Mouse (Mus musculus) gastrocnemius, postnatal 4 days (tissue): ENCODE results near the gene Hnrnpr. TPM values are rescaled to one million over a fixed set of nuclear protein-coding genes. Genes with fewer than 3 reads are reported as not detected.

Experiments used
- DNase-seq, 2 experiments: peaks; one replicate each; pipeline ENCODE4 v3.0.0; 2021 to 2022; ENCODE audit warnings: low spot score in 2 of 2, mixed read lengths in 2 of 2
- long read RNA-seq, 2 experiments: library from polyadenylated mRNA; stranded (forward); transcript quantifications; one replicate each; pipeline ENCODE4 v2.0.0; 2021
- total RNA-seq, 2 experiments: library from RNA; stranded (reverse); gene quantifications; 2 replicates each; pipeline ENCODE4 v1.2.3; 2021

Hnrnpr gene
- 10 to 100 TPM; 78.7 to 79.0 TPM for total RNA-seq
- long read RNA-seq, experiment 1, full-length matches to known transcripts = 132 of 149 reads
- long read RNA-seq, experiment 1, partial matches to known transcripts = 6 of 149 reads
- long read RNA-seq, experiment 1, other reads (novel, unspliced or antisense) = 11 of 149 reads
- long read RNA-seq, experiment 2, full-length matches to known transcripts = 132 of 153 reads
- long read RNA-seq, experiment 2, partial matches to known transcripts = 5 of 153 reads
- long read RNA-seq, experiment 2, other reads (novel, unspliced or antisense) = 16 of 153 reads

GRCm38 (mm10) chr4:136310229-136311041 lies at the start of gene Hnrnpr:
Gene Hnrnpr (plus strand): TSS chr4:136310942.
- peak; percentile 99 for DNase-seq

- DNase-seq = no peak
Measured at GRCm38 (mm10) chr4:136261912-136262311, 48.8 kb upstream of the Hnrnpr start.

- DNase-seq = no peak
Measured at GRCm38 (mm10) chr4:136263555-136263954, 47.2 kb upstream of the Hnrnpr start.

- DNase-seq = no peak
Measured at GRCm38 (mm10) chr4:136266716-136267343, 43.9 kb upstream of the Hnrnpr start.

GRCm38 (mm10) chr4:136268912-136269311 lies 41.8 kb upstream of the Hnrnpr start:
- DNase-seq = no peak

- DNase-seq = no peak
Measured at GRCm38 (mm10) chr4:136270648-136271047, 40.1 kb upstream of the Hnrnpr start.

GRCm38 (mm10) chr4:136281097-136281496 lies 29.6 kb upstream of the Hnrnpr start:
- no peak for DNase-seq

- DNase-seq = no peak
Measured at GRCm38 (mm10) chr4:136281611-136282010, 29.1 kb upstream of the Hnrnpr start.

- no peak for DNase-seq
Measured at GRCm38 (mm10) chr4:136282621-136283480, 27.9 kb upstream of the Hnrnpr start.

GRCm38 (mm10) chr4:136283783-136284182 lies 27.0 kb upstream of the Hnrnpr start:
- no peak for DNase-seq

GRCm38 (mm10) chr4:136284455-136284854 lies 26.3 kb upstream of the Hnrnpr start, which contains the start of gene Zfp46:
Gene Zfp46 (plus strand): TSS chr4:136284683.
- peak; percentile 82 to 91 for DNase-seq

GRCm38 (mm10) chr4:136284891-136285290 lies 25.9 kb upstream of the Hnrnpr start:
- DNase-seq = peak in 1 of 2 experiments; percentile 23

GRCm38 (mm10) chr4:136285348-136285810 lies 25.4 kb upstream of the Hnrnpr start:
- peak; percentile 82 to 95 for DNase-seq

- DNase-seq = peak; percentile 90 to 97
Measured at GRCm38 (mm10) chr4:136285811-136286371, 24.9 kb upstream of the Hnrnpr start.

GRCm38 (mm10) chr4:136289918-136290780 lies 20.6 kb upstream of the Hnrnpr start:
- no peak for DNase-seq

- no peak for DNase-seq
Measured at GRCm38 (mm10) chr4:136290781-136291595, 19.8 kb upstream of the Hnrnpr start.

- no peak for DNase-seq
Measured at GRCm38 (mm10) chr4:136291692-136292091, 19.1 kb upstream of the Hnrnpr start.

- no peak for DNase-seq
Measured at GRCm38 (mm10) chr4:136295941-136296340, 14.8 kb upstream of the Hnrnpr start.

GRCm38 (mm10) chr4:136302462-136302861 lies 8.3 kb upstream of the Hnrnpr start:
- DNase-seq = no peak
